Mouse (Mus musculus) T-helper 17 cell (primary cell): ENCODE data around the gene Otp.

ENCODE experiments used
- in situ Hi-C, 2 experiments: fragments of 300-600 bp; cut with MboI, MseI; formaldehyde crosslinking; loops; 1 replicate in 1 of 2; 2 replicates in 1 of 2; pipeline ENCODE4 v1.15.1; 2025; ENCODE audit warnings: high pct_unique_total_duplicates in 2 of 2

Otp gene

GRCm38 (mm10) chr13:94875396-94875880 is at the start of gene Otp:
TSS of gene Otp (plus strand) at chr13:94875602.
- in situ Hi-C loops: loop anchor here in 1 of 2 experiments (10.0 kb wide), 1 partner anchor 1479 kb away; no protein-coding TSS in a partner anchor

GRCm38 (mm10) chr13:94826389-94826788 is 49.0 kb upstream of the Otp start:
- in situ Hi-C loops: loop anchor here in 1 of 2 experiments (10.0 kb wide), 1 partner anchor 1752 kb away; no protein-coding TSS in a partner anchor

GRCm38 (mm10) chr13:94826986-94827385 is 48.4 kb upstream of the Otp start:
- in situ Hi-C loops: loop anchor here in 1 of 2 experiments (10.0 kb wide), 1 partner anchor 1752 kb away; no protein-coding TSS in a partner anchor

GRCm38 (mm10) chr13:94827847-94828246 is 47.6 kb upstream of the Otp start:
- in situ Hi-C loops: loop anchor here in 1 of 2 experiments (10.0 kb wide), 1 partner anchor 1753 kb away; no protein-coding TSS in a partner anchor

- in situ Hi-C loops: no loop called here
Observed at GRCm38 (mm10) chr13:94838047-94838720, 37.2 kb upstream of the Otp start.

- in situ Hi-C loops: no loop called here
Observed at GRCm38 (mm10) chr13:94838756-94839337, 36.6 kb upstream of the Otp start.

- in situ Hi-C loops: no loop called here
Observed at GRCm38 (mm10) chr13:94843236-94843635, 32.2 kb upstream of the Otp start.

GRCm38 (mm10) chr13:94847870-94848269 is 27.5 kb upstream of the Otp start:
- in situ Hi-C loops: no loop called here

- in situ Hi-C loops: no loop called here
Observed at GRCm38 (mm10) chr13:94849351-94849750, 26.1 kb upstream of the Otp start.

GRCm38 (mm10) chr13:94858016-94858575 is 17.3 kb upstream of the Otp start:
- in situ Hi-C loops: no loop called here

GRCm38 (mm10) chr13:94859256-94859655 is 16.1 kb upstream of the Otp start:
- in situ Hi-C loops: no loop called here

- in situ Hi-C loops: no loop called here
Observed at GRCm38 (mm10) chr13:94862491-94863230, 12.7 kb upstream of the Otp start.

GRCm38 (mm10) chr13:94866906-94867305 is 8.5 kb upstream of the Otp start:
- in situ Hi-C loops: loop anchor here in 1 of 2 experiments (5.0 kb wide), 1 partner anchor 305 kb away; no protein-coding TSS in a partner anchor

GRCm38 (mm10) chr13:94867772-94868171 is 7.6 kb upstream of the Otp start:
- in situ Hi-C loops: loop anchor here in 1 of 2 experiments (5.0 kb wide), 1 partner anchor 305 kb away; no protein-coding TSS in a partner anchor

GRCm38 (mm10) chr13:94868478-94868950 is 6.9 kb upstream of the Otp start:
- in situ Hi-C loops: loop anchor here in 1 of 2 experiments (5.0 kb wide), 1 partner anchor 306 kb away; no protein-coding TSS in a partner anchor

GRCm38 (mm10) chr13:94869541-94869940 is 5.9 kb upstream of the Otp start:
- in situ Hi-C loops: loop anchor here in 1 of 2 experiments (5.0 kb wide), 1 partner anchor 307 kb away; no protein-coding TSS in a partner anchor

- in situ Hi-C loops: loop anchor here in 1 of 2 experiments (10.0 kb wide), 1 partner anchor 1485 kb away; no protein-coding TSS in a partner anchor
Observed at GRCm38 (mm10) chr13:94870071-94870460, 5.3 kb upstream of the Otp start.

GRCm38 (mm10) chr13:94870461-94871186 is 4.8 kb upstream of the Otp start:
- in situ Hi-C loops: loop anchor here in 1 of 2 experiments (10.0 kb wide), 1 partner anchor 1484 kb away; no protein-coding TSS in a partner anchor

GRCm38 (mm10) chr13:94871806-94872320 is 3.5 kb upstream of the Otp start:
- in situ Hi-C loops: loop anchor here in 1 of 2 experiments (10.0 kb wide), 1 partner anchor 1483 kb away; no protein-coding TSS in a partner anchor

GRCm38 (mm10) chr13:94872439-94872838 is 3.0 kb upstream of the Otp start:
- in situ Hi-C loops: loop anchor here in 1 of 2 experiments (10.0 kb wide), 1 partner anchor 1482 kb away; no protein-coding TSS in a partner anchor
